Mouse (Mus musculus): ENCODE measurements at regions not wholly inside any gene's neighbourhood (a gene's known extent, or its start where the extent isn't known, plus 50 kb on each side); places are given as distances from the start of the nearest gene placed in this dataset.
A peak's percentile ranks its signal among the peaks of the same experiment; 100 is the strongest.

GRCm38 (mm10) chr9:116511450-116511849 lies 336.3 kb upstream of the Tgfbr2 start:
- H3K27me3 ChIP-seq (ENCODE audit: control insufficient read depth, insufficient read depth, low read length), result no peaks in the 10 kb centered on the region
- DNase-seq (ENCODE audit: low spot score) (no peak), ATAC-seq (ENCODE audit: insufficient read depth, low FRiP score, low TSS enrichment) (no peak)
- no peak overlapping the region for H3K4me2 ChIP-seq (ENCODE audit: low read depth)
- no peak overlapping the region for H3K9ac ChIP-seq (ENCODE audit: low read length)
- no peak overlapping the region for H3K4me3 ChIP-seq (ENCODE audit: low read depth, low read length)
- no peaks in the 10 kb centered on the region for H3K36me3 ChIP-seq (ENCODE audit: control insufficient read depth, insufficient read depth, low read length)
- WGBS, result 56% methylated on average over 3 of the region's 3 CpGs
- no peaks in the 10 kb centered on the region for H3K9me3 ChIP-seq (ENCODE audit: control insufficient read depth, low read length)
- no peak overlapping the region for H3K27ac ChIP-seq (ENCODE audit: low read depth, low read length)
- H3K4me1 ChIP-seq (ENCODE audit: control insufficient read depth, insufficient read depth, low read length), result no peaks in the 10 kb centered on the region

- no peak overlapping the region for H3K4me3 ChIP-seq (ENCODE audit: low read depth, low read length)
- no peak overlapping the region for H3K9ac ChIP-seq (ENCODE audit: low read length)
- no peaks in the 10 kb centered on the region for H3K27me3 ChIP-seq (ENCODE audit: control insufficient read depth, insufficient read depth, low read length)
- 86% methylated on average over 5 of the region's 5 CpGs for WGBS
- no peak overlapping the region for H3K27ac ChIP-seq (ENCODE audit: low read depth, low read length)
- ATAC-seq (ENCODE audit: insufficient read depth, low FRiP score, low TSS enrichment), result no peak
- no peaks in the 10 kb centered on the region for H3K9me3 ChIP-seq (ENCODE audit: control insufficient read depth, low read length)
- no peak overlapping the region for H3K4me2 ChIP-seq (ENCODE audit: low read depth)
- no peak for DNase-seq (ENCODE audit: low spot score)
- no peaks in the 10 kb centered on the region for H3K4me1 ChIP-seq (ENCODE audit: control insufficient read depth, insufficient read depth, low read length)
- H3K36me3 ChIP-seq (ENCODE audit: control insufficient read depth, insufficient read depth, low read length), result no peaks in the 10 kb centered on the region
These were observed 332.6 kb upstream of the Tgfbr2 start for GRCm38 (mm10) chr9:116507756-116508155.

GRCm38 (mm10) chr9:116502831-116503230 lies 327.7 kb upstream of the Tgfbr2 start:
- no peak overlapping the region for H3K4me3 ChIP-seq (ENCODE audit: low read depth, low read length)
- no peak for DNase-seq (ENCODE audit: low spot score)
- no peak overlapping the region for H3K9ac ChIP-seq (ENCODE audit: low read length)
- no peak overlapping the region for H3K4me2 ChIP-seq (ENCODE audit: low read depth)
- no peak for ATAC-seq (ENCODE audit: insufficient read depth, low FRiP score, low TSS enrichment)
- no peaks in the 10 kb centered on the region for H3K4me1 ChIP-seq (ENCODE audit: control insufficient read depth, insufficient read depth, low read length)
- 74% methylated on average over 5 of the region's 5 CpGs for WGBS
- H3K27me3 ChIP-seq (ENCODE audit: control insufficient read depth, insufficient read depth, low read length), result no peaks in the 10 kb centered on the region
- no peak overlapping the region for H3K27ac ChIP-seq (ENCODE audit: low read depth, low read length)
- H3K36me3 ChIP-seq (ENCODE audit: control insufficient read depth, insufficient read depth, low read length), result no peaks in the 10 kb centered on the region
- no peaks in the 10 kb centered on the region for H3K9me3 ChIP-seq (ENCODE audit: control insufficient read depth, low read length)

GRCm38 (mm10) chr9:116500951-116501350 lies 325.8 kb upstream of the Tgfbr2 start:
- Histone ChIP-seq H3K36me3 (ENCODE audit: control insufficient read depth, insufficient read depth, low read length) (no peaks in the 10 kb centered on the region), H3K27ac (ENCODE audit: low read depth, low read length) (no peak overlapping the region), H3K9ac (ENCODE audit: low read length) (no peak overlapping the region), H3K27me3 (ENCODE audit: control insufficient read depth, insufficient read depth, low read length) (no peaks in the 10 kb centered on the region), H3K9me3 (ENCODE audit: control insufficient read depth, low read length) (no peaks in the 10 kb centered on the region), H3K4me3 (ENCODE audit: low read depth, low read length) (no peak overlapping the region), H3K4me1 (ENCODE audit: control insufficient read depth, insufficient read depth, low read length) (no peaks in the 10 kb centered on the region), H3K4me2 (ENCODE audit: low read depth) (no peak overlapping the region)
- WGBS, result 82% methylated on average over 3 of the region's 3 CpGs
- DNase-seq (ENCODE audit: low spot score), result no peak
- no peak for ATAC-seq (ENCODE audit: insufficient read depth, low FRiP score, low TSS enrichment)

GRCm38 (mm10) chr9:116491227-116491626 lies 316.1 kb upstream of the Tgfbr2 start:
- Histone ChIP-seq H3K36me3 (ENCODE audit: control insufficient read depth, insufficient read depth, low read length) (no peaks in the 10 kb centered on the region), H3K4me3 (ENCODE audit: low read depth, low read length) (no peak overlapping the region), H3K4me2 (ENCODE audit: low read depth) (no peak overlapping the region), H3K9ac (ENCODE audit: low read length) (no peak overlapping the region), H3K9me3 (ENCODE audit: control insufficient read depth, low read length) (no peaks in the 10 kb centered on the region), H3K4me1 (ENCODE audit: control insufficient read depth, insufficient read depth, low read length) (no peaks in the 10 kb centered on the region), H3K27me3 (ENCODE audit: control insufficient read depth, insufficient read depth, low read length) (no peaks in the 10 kb centered on the region), H3K27ac (ENCODE audit: low read depth, low read length) (no peak overlapping the region)
- ATAC-seq (ENCODE audit: insufficient read depth, low FRiP score, low TSS enrichment), result no peak
- 85% methylated on average over 2 of the region's 2 CpGs for WGBS
- no peak for DNase-seq (ENCODE audit: low spot score)

- H3K4me2 ChIP-seq (ENCODE audit: low read depth), result no peak overlapping the region
- H3K9ac ChIP-seq (ENCODE audit: low read length), result no peak overlapping the region
- no peaks in the 10 kb centered on the region for H3K27me3 ChIP-seq (ENCODE audit: control insufficient read depth, insufficient read depth, low read length)
- H3K36me3 ChIP-seq (ENCODE audit: control insufficient read depth, insufficient read depth, low read length), result no peaks in the 10 kb centered on the region
- WGBS, result 63% methylated on average over 4 of the region's 4 CpGs
- no peaks in the 10 kb centered on the region for H3K9me3 ChIP-seq (ENCODE audit: control insufficient read depth, low read length)
- no peak overlapping the region for H3K4me3 ChIP-seq (ENCODE audit: low read depth, low read length)
- no peak overlapping the region for H3K27ac ChIP-seq (ENCODE audit: low read depth, low read length)
- DNase-seq (ENCODE audit: low spot score) (peak; percentile 19), ATAC-seq (ENCODE audit: insufficient read depth, low FRiP score, low TSS enrichment) (no peak)
- no peaks in the 10 kb centered on the region for H3K4me1 ChIP-seq (ENCODE audit: control insufficient read depth, insufficient read depth, low read length)
These were observed 314.6 kb upstream of the Tgfbr2 start for GRCm38 (mm10) chr9:116489787-116490186.

GRCm38 (mm10) chr9:116489273-116489672 lies 314.1 kb upstream of the Tgfbr2 start:
- Histone ChIP-seq H3K4me3 (ENCODE audit: low read depth, low read length) (no peak overlapping the region), H3K9me3 (ENCODE audit: control insufficient read depth, low read length) (no peaks in the 10 kb centered on the region), H3K4me1 (ENCODE audit: control insufficient read depth, insufficient read depth, low read length) (no peaks in the 10 kb centered on the region), H3K27me3 (ENCODE audit: control insufficient read depth, insufficient read depth, low read length) (no peaks in the 10 kb centered on the region), H3K4me2 (ENCODE audit: low read depth) (no peak overlapping the region), H3K36me3 (ENCODE audit: control insufficient read depth, insufficient read depth, low read length) (no peaks in the 10 kb centered on the region), H3K27ac (ENCODE audit: low read depth, low read length) (no peak overlapping the region), H3K9ac (ENCODE audit: low read length) (no peak overlapping the region)
- DNase-seq (ENCODE audit: low spot score) (no peak), ATAC-seq (ENCODE audit: insufficient read depth, low FRiP score, low TSS enrichment) (no peak)
- 82% methylated on average over 5 of the region's 5 CpGs for WGBS

GRCm38 (mm10) chr9:116477309-116477708 lies 302.1 kb upstream of the Tgfbr2 start:
- no peaks in the 10 kb centered on the region for H3K9me3 ChIP-seq (ENCODE audit: control insufficient read depth, low read length)
- no peak for ATAC-seq (ENCODE audit: insufficient read depth, low FRiP score, low TSS enrichment)

GRCm38 (mm10) chr9:116475206-116475955 lies 300.2 kb upstream of the Tgfbr2 start:
- no peak overlapping the region for H3K9ac ChIP-seq (ENCODE audit: low read length)
- ATAC-seq (ENCODE audit: insufficient read depth, low FRiP score, low TSS enrichment), result no peak
- DNase-seq (ENCODE audit: low spot score), result no peak
- no peak overlapping the region for H3K27ac ChIP-seq (ENCODE audit: low read depth, low read length)
- no peaks in the 10 kb centered on the region for H3K27me3 ChIP-seq (ENCODE audit: control insufficient read depth, insufficient read depth, low read length)
- H3K4me2 ChIP-seq (ENCODE audit: low read depth), result no peak overlapping the region
- 75% methylated on average over 12 of the region's 12 CpGs for WGBS
- H3K9me3 ChIP-seq (ENCODE audit: control insufficient read depth, low read length), result no peaks in the 10 kb centered on the region
- no peaks in the 10 kb centered on the region for H3K36me3 ChIP-seq (ENCODE audit: control insufficient read depth, insufficient read depth, low read length)
- no peaks in the 10 kb centered on the region for H3K4me1 ChIP-seq (ENCODE audit: control insufficient read depth, insufficient read depth, low read length)
- H3K4me3 ChIP-seq (ENCODE audit: low read depth, low read length), result no peak overlapping the region

More at GRCm38 (mm10) chr9:116477309-116477708, 302.1 kb upstream of the Tgfbr2 start:
- H3K36me3 ChIP-seq (ENCODE audit: control insufficient read depth, insufficient read depth, low read length), result no peaks in the 10 kb centered on the region
- H3K4me1 ChIP-seq (ENCODE audit: control insufficient read depth, insufficient read depth, low read length), result no peaks in the 10 kb centered on the region
- H3K27me3 ChIP-seq (ENCODE audit: control insufficient read depth, insufficient read depth, low read length), result no peaks in the 10 kb centered on the region
- no peak overlapping the region for H3K4me3 ChIP-seq (ENCODE audit: low read depth, low read length)
- H3K9ac ChIP-seq (ENCODE audit: low read length), result no peak overlapping the region
- no peak overlapping the region for H3K4me2 ChIP-seq (ENCODE audit: low read depth)
- no peak overlapping the region for H3K27ac ChIP-seq (ENCODE audit: low read depth, low read length)
- 84% methylated on average over 3 of the region's 3 CpGs for WGBS
- DNase-seq (ENCODE audit: low spot score), result no peak

All from neural tube, embryonic 11.5 days (tissue).